Mouse (Mus musculus): Measurements from ENCODE around the gene Dnajb3. TPM values are rescaled to one million over a fixed set of nuclear protein-coding genes. Genes with fewer than 3 reads are reported as not detected.
"Not testable (repeated sequence)": the region's sequence is repeated elsewhere in the genome, so short reads cannot be mapped to it uniquely, and the experiment has no call there.

Dnajb3 gene
- polyA plus RNA-seq, 1 experiment, result not detected

GRCm38 (mm10) chr1:88211812-88212211, 6.2 kb upstream of the Dnajb3 start, which contains the start of gene Ugt1a1:
Gene Ugt1a1 (plus strand): TSS chr1:88211959.
- Histone ChIP-seq H3K27me3 (replicated peaks) (no peaks in the 10 kb centered on the region), H3K4me3 (replicated peaks) (peak within 1 kb of the TSS; percentile 1), H3K4me1 (peaks cover 4% of the 10 kb centered on the region; the same call in 1 of the 2 replicates), H3K9me3 (peaks cover 32% of the 10 kb centered on the region), H3K36me3 (replicated peaks; ENCODE audit: low read length) (no peaks in the 10 kb centered on the region)
- TF ChIP-seq GATA1 (IDR thresholded peaks at IDR 0.05; ENCODE audit: borderline replicate concordance, low read length) (no peak), FLI1 (IDR thresholded peaks at IDR 0.05; ENCODE audit: low read length) (no peak)

- TF ChIP-seq FLI1 (IDR thresholded peaks at IDR 0.05; ENCODE audit: low read length), result no peak
- Histone ChIP-seq H3K4me1 (peaks cover 4% of the 10 kb centered on the region), H3K27me3 (replicated peaks) (peaks cover 7% of the 10 kb centered on the region)
Observed at GRCm38 (mm10) chr1:88206843-88207479, 1.4 kb upstream of the Dnajb3 start.

GRCm38 (mm10) chr1:88200456-88200855, 5.1 kb downstream of the Dnajb3 start, which contains the start of gene Ugt1a2:
Gene Ugt1a2 (plus strand): TSS chr1:88200601.
- Histone ChIP-seq H3K36me3 (replicated peaks; ENCODE audit: low read length) (no peaks in the 10 kb centered on the region), H3K9me3 (peaks cover 12% of the 10 kb centered on the region), H3K4me1 (no peaks in the 10 kb centered on the region; the same call in 1 of the 2 replicates), H3K27me3 (replicated peaks) (peaks cover 11% of the 10 kb centered on the region), H3K4me3 (replicated peaks) (no peak within 1 kb of the TSS)
- no peak for TF ChIP-seq GATA1 (IDR thresholded peaks at IDR 0.05; ENCODE audit: borderline replicate concordance, low read length)
- no peak for TF ChIP-seq FLI1 (IDR thresholded peaks at IDR 0.05; ENCODE audit: low read length)

More at GRCm38 (mm10) chr1:88206843-88207479, 1.4 kb upstream of the Dnajb3 start:
- H3K4me3 ChIP-seq (replicated peaks), result no peak overlapping the region
- peaks cover 25% of the 10 kb centered on the region for H3K9me3 ChIP-seq
- H3K36me3 ChIP-seq (replicated peaks; ENCODE audit: low read length), result no peaks in the 10 kb centered on the region

GRCm38 (mm10) chr1:88199996-88200395, 5.6 kb downstream of the Dnajb3 start:
- Histone ChIP-seq H3K36me3 (replicated peaks; ENCODE audit: low read length) (no peaks in the 10 kb centered on the region), H3K27me3 (replicated peaks) (peaks cover 8% of the 10 kb centered on the region), H3K4me1 (no peaks in the 10 kb centered on the region), H3K9me3 (peaks cover 7% of the 10 kb centered on the region), H3K4me3 (replicated peaks) (no peak overlapping the region)
- TF ChIP-seq FLI1 (IDR thresholded peaks at IDR 0.05; ENCODE audit: low read length) (no peak), GATA1 (IDR thresholded peaks at IDR 0.05; ENCODE audit: borderline replicate concordance, low read length) (no peak)

- no peaks in the 10 kb centered on the region for H3K4me1 ChIP-seq
- H3K36me3 ChIP-seq (replicated peaks; ENCODE audit: low read length), result no peaks in the 10 kb centered on the region
- peaks cover 8% of the 10 kb centered on the region for H3K27me3 ChIP-seq (replicated peaks)
- no peak overlapping the region for H3K4me3 ChIP-seq (replicated peaks)
- TF ChIP-seq FLI1 (IDR thresholded peaks at IDR 0.05; ENCODE audit: low read length) (no peak), GATA1 (IDR thresholded peaks at IDR 0.05; ENCODE audit: borderline replicate concordance, low read length) (no peak)
- H3K9me3 ChIP-seq, result no peaks in the 10 kb centered on the region
Observed at GRCm38 (mm10) chr1:88197443-88197842, 8.1 kb downstream of the Dnajb3 start.

- TF ChIP-seq GATA1 (IDR thresholded peaks at IDR 0.05; ENCODE audit: borderline replicate concordance, low read length) (no peak), FLI1 (IDR thresholded peaks at IDR 0.05; ENCODE audit: low read length) (no peak)
Observed at GRCm38 (mm10) chr1:88195687-88196086, 9.9 kb downstream of the Dnajb3 start.

GRCm38 (mm10) chr1:88192136-88192535, 13.4 kb downstream of the Dnajb3 start:
- no peaks in the 10 kb centered on the region for H3K9me3 ChIP-seq
- TF ChIP-seq FLI1 (IDR thresholded peaks at IDR 0.05; ENCODE audit: low read length) (no peak), GATA1 (IDR thresholded peaks at IDR 0.05; ENCODE audit: borderline replicate concordance, low read length) (no peak)
- H3K36me3 ChIP-seq (replicated peaks; ENCODE audit: low read length), result no peaks in the 10 kb centered on the region
- no peaks in the 10 kb centered on the region for H3K4me1 ChIP-seq
- H3K27me3 ChIP-seq (replicated peaks), result no peaks in the 10 kb centered on the region
- no peak overlapping the region for H3K4me3 ChIP-seq (replicated peaks)

More at GRCm38 (mm10) chr1:88195687-88196086, 9.9 kb downstream of the Dnajb3 start:
- H3K4me1 ChIP-seq, result no peaks in the 10 kb centered on the region
- peaks cover 8% of the 10 kb centered on the region for H3K27me3 ChIP-seq (replicated peaks)
- no peaks in the 10 kb centered on the region for H3K36me3 ChIP-seq (replicated peaks; ENCODE audit: low read length)
- H3K9me3 ChIP-seq, result no peaks in the 10 kb centered on the region
- H3K4me3 ChIP-seq (replicated peaks), result no peak overlapping the region

- Histone ChIP-seq H3K9me3 (no peaks in the 10 kb centered on the region; the same call in 1 of the 2 replicates), H3K4me3 (replicated peaks) (no peak overlapping the region), H3K4me1 (peaks cover 4% of the 10 kb centered on the region), H3K36me3 (replicated peaks; ENCODE audit: low read length) (no peaks in the 10 kb centered on the region), H3K27me3 (replicated peaks) (no peaks in the 10 kb centered on the region)
- TF ChIP-seq GATA1 (IDR thresholded peaks at IDR 0.05; ENCODE audit: borderline replicate concordance, low read length) (no peak), FLI1 (IDR thresholded peaks at IDR 0.05; ENCODE audit: low read length) (no peak)
Observed at GRCm38 (mm10) chr1:88186325-88186935, 19.2 kb downstream of the Dnajb3 start.

- Histone ChIP-seq H3K9me3 (peaks cover 42% of the 10 kb centered on the region), H3K4me3 (replicated peaks) (no peak overlapping the region), H3K36me3 (replicated peaks; ENCODE audit: low read length) (no peaks in the 10 kb centered on the region), H3K27me3 (replicated peaks) (no peaks in the 10 kb centered on the region), H3K4me1 (peaks cover 4% of the 10 kb centered on the region)
- TF ChIP-seq FLI1 (IDR thresholded peaks at IDR 0.05; ENCODE audit: low read length), result no peak
- no peak for TF ChIP-seq GATA1 (IDR thresholded peaks at IDR 0.05; ENCODE audit: borderline replicate concordance, low read length)
Observed at GRCm38 (mm10) chr1:88179657-88180056, 25.9 kb downstream of the Dnajb3 start.

- H3K36me3 ChIP-seq (replicated peaks; ENCODE audit: low read length); H3K4me1 ChIP-seq; H3K4me3 ChIP-seq (replicated peaks); H3K27me3 ChIP-seq (replicated peaks): not testable (repeated sequence)
- H3K9me3 ChIP-seq, result peaks cover 34% of the 10 kb centered on the region
Observed at GRCm38 (mm10) chr1:88172190-88172589, 33.4 kb downstream of the Dnajb3 start.
